Mouse (Mus musculus) CH12.LX (cell line): Measurements from ENCODE around the gene Dip2b. TPM values are rescaled to one million over a fixed set of nuclear protein-coding genes. Genes with fewer than 3 reads are reported as not detected.

ENCODE experiments used
- DNase-seq: peaks from one replicate; pipeline ENCODE4 v3.0.0-alpha.2; 2013; ENCODE audit errors: extremely low read depth
- H3K27ac ChIP-seq: 2 replicates; pipeline ENCODE4 v1.5.1; 2012; ENCODE audit warnings: low read depth, mild to moderate bottlenecking, control low read depth, moderate library complexity; ENCODE audit not compliant: insufficient read depth
- H3K27me3 ChIP-seq: replicated peaks from 2 replicates; pipeline ENCODE3; 2012; ENCODE audit warnings: inconsistent platforms
- H3K36me3 ChIP-seq, 2 experiments: replicated peaks in 1 of 2; 2 replicates each; pipeline versions ENCODE3 to v1.6.1; 2012; ENCODE audit warnings: inconsistent platforms in 1 of 2, low read length in 1 of 2, mild to moderate bottlenecking in 1 of 2, mixed read lengths in 1 of 2, moderate library complexity in 1 of 2; ENCODE audit not compliant: control insufficient read depth in 1 of 2, insufficient read depth in 1 of 2
- H3K4me1 ChIP-seq, 2 experiments: 2 replicates each; pipeline ENCODE4 v1.6.1; 2012; ENCODE audit warnings: inconsistent platforms in 1 of 2, moderate library complexity in 1 of 2; ENCODE audit not compliant: insufficient read depth in 2 of 2, control insufficient read depth in 1 of 2
- H3K4me2 ChIP-seq: 2 replicates; pipeline ENCODE4 v1.6.1; 2012; ENCODE audit warnings: low read depth, mild to moderate bottlenecking, control low read depth; ENCODE audit not compliant: poor library complexity, insufficient read depth, severe bottlenecking
- H3K4me3 ChIP-seq, 3 experiments: fragments of 150-350 bp in 1 of 3; sonication (generic) in 1 of 3; replicated peaks in 1 of 3; 2 replicates each; pipeline versions ENCODE3 to v1.5.1; 2011 to 2012; ENCODE audit warnings: low read depth in 2 of 3, low read length in 2 of 3, mild to moderate bottlenecking in 2 of 3, moderate library complexity in 2 of 3, control low read depth in 1 of 3, improper control_type of control experiment in 1 of 3, inconsistent platforms in 1 of 3, mixed read lengths in 1 of 3; ENCODE audit not compliant: poor library complexity in 1 of 3
- H3K79me2 ChIP-seq: replicated peaks from 2 replicates; pipeline ENCODE4 v1.6.1; 2012; ENCODE audit warnings: mild to moderate bottlenecking, moderate library complexity; ENCODE audit not compliant: control insufficient read depth, poor library complexity, insufficient read depth, severe bottlenecking; ENCODE audit errors: extremely low read depth
- H3K9ac ChIP-seq: 2 replicates; pipeline ENCODE4 v1.6.1; 2012; ENCODE audit warnings: low read depth, mild to moderate bottlenecking, control low read depth, moderate library complexity; ENCODE audit not compliant: insufficient read depth
- H3K9me3 ChIP-seq: replicated peaks from 2 replicates; pipeline ENCODE3; 2012; ENCODE audit warnings: low read length, inconsistent platforms, mixed read lengths
- CHD2 ChIP-seq: IDR thresholded peaks from 2 replicates; pipeline ENCODE4 v1.6.1; 2011; ENCODE audit warnings: low read length, improper control_type of control experiment
- CTCF ChIP-seq, 2 experiments: IDR thresholded peaks in 1 of 2; conservative IDR thresholded peaks in 1 of 2; 2 replicates each; pipeline ENCODE4 v1.5.1; 2011 to 2012; ENCODE audit warnings: low read depth in 2 of 2, low read length in 2 of 2, improper control_type of control experiment in 1 of 2, inconsistent platforms in 1 of 2, mild to moderate bottlenecking in 1 of 2, moderate library complexity in 1 of 2
- JUN ChIP-seq: IDR thresholded peaks from 2 replicates; pipeline ENCODE4 v1.6.1; 2011; ENCODE audit warnings: low read depth, mild to moderate bottlenecking, low read length, improper control_type of control experiment, moderate library complexity; ENCODE audit not compliant: insufficient read depth
- JUND ChIP-seq: conservative IDR thresholded peaks from 2 replicates; pipeline ENCODE4 v1.6.1; 2011; ENCODE audit warnings: low read depth, low read length, improper control_type of control experiment
- KAT2A ChIP-seq: IDR thresholded peaks from 2 replicates; pipeline ENCODE4 v1.6.1; 2012; ENCODE audit warnings: low read length, improper control_type of control experiment, inconsistent platforms; ENCODE audit not compliant: insufficient replicate concordance
- MAX ChIP-seq: IDR thresholded peaks from 2 replicates; pipeline ENCODE4 v1.6.1; 2011; ENCODE audit warnings: low read length, improper control_type of control experiment
- MAZ ChIP-seq: IDR thresholded peaks from 2 replicates; pipeline ENCODE4 v1.6.1; 2012; ENCODE audit warnings: low read depth, mild to moderate bottlenecking, inconsistent platforms, low read length, improper control_type of control experiment, moderate library complexity
- MYC ChIP-seq: IDR thresholded peaks from 2 replicates; pipeline ENCODE4 v1.6.1; 2011; ENCODE audit warnings: low read depth, mild to moderate bottlenecking, improper control_type of control experiment, low read length
- NELFE ChIP-seq: IDR thresholded peaks from 2 replicates; pipeline ENCODE4 v1.6.1; 2011; ENCODE audit warnings: low read depth, low read length, improper control_type of control experiment
- NRF1 ChIP-seq: IDR thresholded peaks from 2 replicates; pipeline ENCODE4 v1.6.1; 2014; ENCODE audit warnings: low read depth, mild to moderate bottlenecking, inconsistent platforms, low read length, improper control_type of control experiment, moderate library complexity
- PAX5 ChIP-seq: IDR thresholded peaks from 2 replicates; pipeline ENCODE4 v1.6.1; 2012; ENCODE audit warnings: low read length, inconsistent platforms, mixed read lengths
- POLR2A ChIP-seq: IDR thresholded peaks from 2 replicates; pipeline ENCODE4 v1.6.1; 2011; ENCODE audit warnings: low read depth, mild to moderate bottlenecking, improper control_type of control experiment, low read length
- SMC3 ChIP-seq: IDR thresholded peaks from 2 replicates; pipeline ENCODE4 v1.6.1; 2011; ENCODE audit warnings: low read depth, low read length, improper control_type of control experiment
- TCF12 ChIP-seq: IDR thresholded peaks from 2 replicates; pipeline ENCODE4 v1.6.1; 2014; ENCODE audit warnings: low read depth, mild to moderate bottlenecking, inconsistent platforms, low read length, improper control_type of control experiment
- UBTF ChIP-seq: IDR thresholded peaks from 2 replicates; pipeline ENCODE4 v1.6.1; 2012; ENCODE audit warnings: low read depth, mild to moderate bottlenecking, inconsistent platforms, low read length, improper control_type of control experiment, moderate library complexity
- ZKSCAN1 ChIP-seq: IDR thresholded peaks from 2 replicates; pipeline ENCODE4 v1.6.1; 2012; ENCODE audit warnings: low read depth, inconsistent platforms, low read length, improper control_type of control experiment, borderline replicate concordance
- ZNF384 ChIP-seq: IDR thresholded peaks from 2 replicates; pipeline ENCODE4 v1.6.1; 2012; ENCODE audit warnings: low read depth, low read length, improper control_type of control experiment, inconsistent platforms
- dilution Hi-C: fragments of 300-500 bp; cut with MboI; formaldehyde crosslinking; loops from 2 replicates; pipeline ENCODE4 v1.14.3; 2020; ENCODE audit warnings: low sequenced_read_pairs; ENCODE audit not compliant: extremely low pct_unique_long_range_greater_than_20kb, extremely low pct_ligation_motif_present
- in situ Hi-C: fragments of 300-500 bp; cut with MboI; formaldehyde crosslinking; loops from 3 replicates; pipeline ENCODE4 v1.14.3; 2019; ENCODE audit warnings: low sequenced_read_pairs, low pct_ligation_motif_present, low pct_unique_long_range_greater_than_20kb, mixed read lengths
- polyA plus RNA-seq: library from polyadenylated mRNA; unstranded; fragments of >175 nt; gene quantifications from 2 replicates; pipeline ENCODE4 v1.2.1, GENCODE M21; 2012; ENCODE audit warnings: low read depth; ENCODE audit not compliant: insufficient read length
- total RNA-seq, 2 experiments: library from RNA; depleted of rRNA; stranded (reverse); fragments of 300-350 nt in 1 of 2; fragments of >200 nt in 1 of 2; gene quantifications; 2 replicates each; pipeline ENCODE4 v1.2.3; 2012 to 2014

The Dip2b gene
- total and polyA plus RNA-seq, 3 experiments: 15.7 to 18.2 (median 16.7) TPM

- Histone ChIP-seq H3K27ac (no peak overlapping the region), H3K9me3 (no peaks in the 10 kb centered on the region), H3K9ac (no peak overlapping the region), H3K79me2 (no peaks in the 10 kb centered on the region), H3K4me3 (no peak overlapping the region)
- DNase-seq: no peak
- dilution Hi-C loops: no loop called here
- TF ChIP-seq MAZ (no peak), TCF12 (no peak), ZKSCAN1 (no peak), JUN (no peak), ZNF384 (no peak), SMC3 (no peak), POLR2A (no peak), CHD2 (no peak), PAX5 (no peak), UBTF (no peak), MYC (no peak), NELFE (no peak), MAX (no peak), CTCF (conservative IDR thresholded peaks at IDR 0.05 in 1 of 2, IDR thresholded peaks at IDR 0.05 in 1 of 2; ENCODE audit: low read depth in 2 of 2, low read length in 2 of 2) (no peak)
- TF ChIP-seq, all 38 proteins: peak for 0
- in situ Hi-C loops: no loop called here
- Histone ChIP-seq H3K36me3 (peaks cover 42 to 64% of the 10 kb centered on the region in 2 experiments), H3K4me1 (peaks cover 11 to 39% of the 10 kb centered on the region in 2 experiments), H3K4me2 (no peak overlapping the region), H3K27me3 (no peaks in the 10 kb centered on the region)
These were observed 176.6 kb downstream of the Dip2b start for GRCm38 (mm10) chr15:100215092-100215491.

DNA sequence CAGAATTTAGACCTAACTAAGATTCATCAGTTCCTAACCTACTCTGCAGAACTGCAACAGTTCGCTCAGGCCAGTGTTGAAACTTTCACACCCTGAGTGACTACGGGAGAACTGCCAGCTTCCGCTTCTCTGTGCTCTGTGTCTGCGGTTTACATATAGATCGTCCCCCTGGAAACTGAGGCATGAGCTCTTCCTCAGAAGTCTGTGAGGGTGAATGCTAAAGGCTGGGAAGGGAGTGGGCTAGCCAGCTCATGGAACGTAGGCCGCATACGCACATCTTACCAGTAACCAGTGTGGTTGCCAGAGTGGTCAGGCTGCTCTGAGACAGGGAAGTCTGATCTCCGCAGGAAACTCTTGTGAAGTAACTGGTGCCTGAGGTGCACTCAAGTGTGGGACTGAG, 177.7 kb downstream of the Dip2b start:
- H3K9me3 ChIP-seq: no peaks in the 10 kb centered on the region
- no peak overlapping the region for H3K4me3 ChIP-seq
- no peak overlapping the region for H3K9ac ChIP-seq
- no peaks in the 10 kb centered on the region for H3K27me3 ChIP-seq
- H3K27ac ChIP-seq: no peak overlapping the region
- DNase-seq: no peak
- H3K4me2 ChIP-seq: no peak overlapping the region
- in situ Hi-C loops (no loop called here), dilution Hi-C loops (no loop called here)
- TF ChIP-seq NRF1: no peak
- TF ChIP-seq NELFE: no peak
- TF ChIP-seq JUND: no peak
- TF ChIP-seq KAT2A: no peak
- peaks cover 14 to 43% of the 10 kb centered on the region in 2 experiments for H3K4me1 ChIP-seq
- H3K36me3 ChIP-seq: peaks cover 35 to 57% of the 10 kb centered on the region in 2 experiments
- no peaks in the 10 kb centered on the region for H3K79me2 ChIP-seq
